Mouse (Mus musculus) lung, adult 2 months (tissue): ENCODE measurements around the gene Hist1h4a.

ENCODE experiments used
- CTCF ChIP-seq: fragments of 200-500 bp; IDR thresholded peaks from 2 replicates; pipeline ENCODE4 v1.5.1; 2011; ENCODE audit warnings: mild to moderate bottlenecking, low read length, control low read depth; ENCODE audit not compliant: insufficient read depth
- POLR2A ChIP-seq: fragments of 200-500 bp; IDR thresholded peaks from 2 replicates; pipeline ENCODE4 v1.6.1; 2011; ENCODE audit warnings: low read depth, mild to moderate bottlenecking, control low read depth, low read length, borderline replicate concordance; ENCODE audit errors: extremely low read depth

GRCm38 (mm10) chr13:23729192-23729525 lies 31.9 kb downstream of the Hist1h4a start:
- TF ChIP-seq CTCF = no peak
- TF ChIP-seq POLR2A = no peak
